ENCODE assay signal across 8 mouse cellular contexts in genomic region chr7:122290165-122290564, GRCm38 (mm10). TPM values are rescaled to one million over a fixed set of nuclear protein-coding genes. Genes with fewer than 3 reads are reported as not detected.
DNase-seq lines count a peak whose midpoint lies in the region; ATAC-seq and TF ChIP-seq lines count a peak whose summit lies in the region.

No protein-coding gene starts in this region.

- no peak for ATAC-seq in kidney, embryonic 16.5 days (ENCODE audit: low FRiP score, low TSS enrichment)
- no peak for ATAC-seq in embryonic facial prominence, embryonic 12.5 days (ENCODE audit: insufficient number of reproducible peaks, insufficient read depth, low FRiP score, low TSS enrichment)
- peak; percentile 31 for ATAC-seq in hindbrain, postnatal 0 days

- peak overlapping the region; percentile 97 for H3K4me2 ChIP-seq in kidney, embryonic 16.5 days (replicated peaks; ENCODE audit: low read depth, low read length)
- H3K4me2 ChIP-seq in embryonic facial prominence, embryonic 12.5 days (replicated peaks), result peak overlapping the region; percentile 97
- H3K4me2 ChIP-seq in hindbrain, postnatal 0 days (ENCODE audit: low read depth, low read length), result peak overlapping the region; percentile 89

- H3K36me3 ChIP-seq in kidney, embryonic 16.5 days (ENCODE audit: insufficient read depth, low read length), result no peaks in the 10 kb centered on the region
- no peaks in the 10 kb centered on the region for H3K36me3 ChIP-seq in embryonic facial prominence, embryonic 12.5 days
- no peaks in the 10 kb centered on the region for H3K36me3 ChIP-seq in hindbrain, postnatal 0 days (ENCODE audit: insufficient read depth, low read length)

- WGBS in kidney, embryonic 16.5 days, result 9% methylated on average over 12 of the region's 12 CpGs
- WGBS in embryonic facial prominence, embryonic 12.5 days, result 9% methylated on average over 12 of the region's 12 CpGs
- 15% methylated on average over 12 of the region's 12 CpGs for WGBS in hindbrain, postnatal 0 days

- DNase-seq in kidney, postnatal 14 days, result no peak
- peak; percentile 16 for DNase-seq in ES-CJ7 (ENCODE audit: low read depth, low spot score)
- DNase-seq in hindbrain, postnatal 0 days (ENCODE audit: low spot score), result peak; percentile 64
- peak; percentile 37 for DNase-seq in lung, postnatal 10 days
- peak; percentile 55 for DNase-seq in right cerebral cortex, postnatal 25 days
- no peak for DNase-seq in c-Kit-positive CD71-positive TER-119-positive erythroid progenitor cells, embryonic 14.5 days (ENCODE audit: low spot score)

- TF ChIP-seq CTCF in hindbrain, postnatal 0 days (IDR thresholded peaks at IDR 0.05; ENCODE audit: low read depth), result peak; percentile 76

- no peak overlapping the region for H3K27ac ChIP-seq in kidney, embryonic 16.5 days (ENCODE audit: low read length)
- no peak overlapping the region for H3K27ac ChIP-seq in embryonic facial prominence, embryonic 12.5 days
- H3K27ac ChIP-seq in hindbrain, postnatal 0 days, result peak overlapping the region; percentile 82; the same call in 1 of the 2 replicates

- H3K9me3 ChIP-seq in kidney, embryonic 16.5 days (ENCODE audit: low read length), result no peaks in the 10 kb centered on the region
- no peaks in the 10 kb centered on the region for H3K9me3 ChIP-seq in embryonic facial prominence, embryonic 12.5 days
- H3K9me3 ChIP-seq in hindbrain, postnatal 0 days (ENCODE audit: low read length), result no peaks in the 10 kb centered on the region

- H3K27me3 ChIP-seq in kidney, embryonic 16.5 days (ENCODE audit: insufficient read depth, low read length), result peaks cover 41% of the 10 kb centered on the region
- H3K27me3 ChIP-seq in embryonic facial prominence, embryonic 12.5 days, result peaks cover 45% of the 10 kb centered on the region
- H3K27me3 ChIP-seq in hindbrain, postnatal 0 days (ENCODE audit: insufficient read depth, low read length), result no peaks in the 10 kb centered on the region

- no peak overlapping the region for H3K9ac ChIP-seq in kidney, embryonic 16.5 days (replicated peaks; ENCODE audit: low read length)
- H3K9ac ChIP-seq in embryonic facial prominence, embryonic 12.5 days, result no peak overlapping the region
- peak overlapping the region; percentile 73 for H3K9ac ChIP-seq in hindbrain, postnatal 0 days (replicated peaks; ENCODE audit: low read length)

- peaks cover 17% of the 10 kb centered on the region for H3K4me1 ChIP-seq in kidney, embryonic 16.5 days (ENCODE audit: insufficient read depth, low read length)
- peaks cover 11% of the 10 kb centered on the region; the same call in 1 of the 2 replicates for H3K4me1 ChIP-seq in embryonic facial prominence, embryonic 12.5 days
- H3K4me1 ChIP-seq in hindbrain, postnatal 0 days (ENCODE audit: insufficient read depth, low read length), result peaks cover 7% of the 10 kb centered on the region

- peak overlapping the region; percentile 61 for H3K4me3 ChIP-seq in kidney, embryonic 16.5 days (ENCODE audit: low read length)
- peak overlapping the region; percentile 61; the same call in 1 of the 2 replicates for H3K4me3 ChIP-seq in embryonic facial prominence, embryonic 12.5 days
- peak overlapping the region; percentile 76 for H3K4me3 ChIP-seq in hindbrain, postnatal 0 days (ENCODE audit: low read length)

RNA-seq across cellular contexts. Expression of gene Prkcb, which starts 1.6 kb away (rescaled TPM):
- 3.5 and 4.8 TPM in 2 replicates for polyA plus RNA-seq in kidney, embryonic 16.5 days (2015; fragmentation: Nextera tagmentation; extraction: Ambion mirVana)
- polyA plus RNA-seq in embryonic facial prominence, embryonic 12.5 days (2016; fragmentation: Nextera tagmentation; extraction: Ambion mirVana), result 4.6 and 5.6 TPM in 2 replicates
- 255 and 261 TPM in 2 replicates for total RNA-seq in hindbrain, postnatal 0 days (2014; rRNA removed)
- 187 and 200 TPM in 2 replicates for polyA plus RNA-seq in hindbrain, postnatal 0 days (2015; fragmentation: Nextera tagmentation; extraction: Ambion mirVana)

Comparison
In these comparisons a context has a peak if more than half of its experiments do, and no peak if none do; other contexts are left out.
1. DNase-seq: peak in ES-CJ7 (single experiment), hindbrain, postnatal 0 days (single experiment), lung, postnatal 10 days (single experiment) and right cerebral cortex, postnatal 25 days (single experiment); none in kidney, postnatal 14 days (single experiment) and c-Kit-positive CD71-positive TER-119-positive erythroid progenitor cells, embryonic 14.5 days (single experiment).
2. RNA of gene Prkcb, which starts 1.6 kb away (polyA plus RNA-seq): 187 to 200 TPM in hindbrain, postnatal 0 days; 4.6 to 5.6 TPM in embryonic facial prominence, embryonic 12.5 days and 3.5 to 4.8 TPM in kidney, embryonic 16.5 days; every median in the first group is over 10 times any median in the second.
3. Peak in every context shown above with its lines, with median percentiles within 50 percentile points of each other: H3K4me2 ChIP-seq and H3K4me3 ChIP-seq.